Mouse (Mus musculus) midbrain, postnatal 0 days (tissue): Measurements from ENCODE around the gene Phlpp2. TPM values are rescaled to one million over a fixed set of nuclear protein-coding genes. Genes with fewer than 3 reads are reported as not detected.

Experiments used
- ATAC-seq: fragments of 200-750 bp; cut with Nextera tagmentation; 2 replicates; pipeline ENCODE4 v1.8.0; 2017; ENCODE audit warnings: moderate number of reproducible peaks, mild to moderate bottlenecking, moderate TSS enrichment, moderate library complexity; ENCODE audit not compliant: low FRiP score
- DNase-seq: peaks from one replicate; pipeline ENCODE4 v3.0.0-alpha.2; 2015; ENCODE audit warnings: low spot score
- H3K27ac ChIP-seq: fragments of 300-500 bp; sonication (generic); 2 replicates; pipeline ENCODE4 v1.5.1; 2014; ENCODE audit warnings: low read depth, mild to moderate bottlenecking, low read length, mixed read lengths
- H3K27me3 ChIP-seq: fragments of 300-500 bp; sonication (generic); 2 replicates; pipeline ENCODE4 v1.6.1; 2014; ENCODE audit warnings: low read length, control low read depth, mixed read lengths; ENCODE audit not compliant: insufficient read depth
- H3K36me3 ChIP-seq: fragments of 300-500 bp; sonication (generic); 2 replicates; pipeline ENCODE4 v1.6.1; 2014; ENCODE audit warnings: low read length, control low read depth, mixed read lengths; ENCODE audit not compliant: insufficient read depth
- H3K4me1 ChIP-seq: fragments of 300-500 bp; sonication (generic); 2 replicates; pipeline ENCODE4 v1.6.1; 2014; ENCODE audit warnings: mild to moderate bottlenecking, control low read depth, antibody characterized with exemption, low read length, mixed read lengths; ENCODE audit not compliant: insufficient read depth
- H3K4me2 ChIP-seq: fragments of 300-500 bp; sonication (generic); 2 replicates; pipeline ENCODE4 v1.6.1; 2014; ENCODE audit warnings: low read depth, mild to moderate bottlenecking, low read length, mixed read lengths; ENCODE audit not compliant: poor library complexity, severe bottlenecking
- H3K4me3 ChIP-seq: fragments of 300-500 bp; sonication (generic); 2 replicates; pipeline ENCODE4 v1.5.1; 2014; ENCODE audit warnings: low read depth, mild to moderate bottlenecking, low read length, moderate library complexity
- H3K9ac ChIP-seq: fragments of 300-500 bp; sonication (generic); replicated peaks from 2 replicates; pipeline ENCODE4 v1.6.1; 2014; ENCODE audit warnings: mild to moderate bottlenecking, low read length, moderate library complexity, mixed read lengths; ENCODE audit not compliant: poor library complexity, severe bottlenecking
- H3K9me3 ChIP-seq: fragments of 300-500 bp; sonication (generic); 2 replicates; pipeline ENCODE4 v1.6.1; 2016; ENCODE audit warnings: low read length, control low read depth
- CTCF ChIP-seq: IDR thresholded peaks from 2 replicates; pipeline ENCODE4 v1.5.1; 2016; ENCODE audit warnings: antibody characterized with exemption, mild to moderate bottlenecking
- WGBS: fragments of 180-500 bp; shearing (Covaris S2); extraction: QIAGEN DNeasy Blood & Tissue Kit; methylation state at CpG from one replicate; pipeline ENCODE4 v1.1.7; 2014; 5-methylcytosine and 5-hydroxymethylcytosine counted together
- polyA plus RNA-seq: library from polyadenylated mRNA; unstranded; fragments of >200 nt; fragmentation: Nextera tagmentation; extraction: Ambion mirVana; gene quantifications from 2 replicates; pipeline ENCODE4 v1.2.1, GENCODE M21; 2015
- total RNA-seq: library from RNA; depleted of rRNA; stranded (reverse); fragments of >200 nt; gene quantifications from 2 replicates; pipeline ENCODE4 v1.2.3, GENCODE M21; 2014

Gene Phlpp2
- total and polyA plus RNA-seq, 2 experiments from 2014 or later: 4.7 to 11.6 TPM

- DNase-seq: no peak
- no peaks in the 10 kb centered on the region for H3K9me3 ChIP-seq
- no peak overlapping the region for H3K4me3 ChIP-seq
- TF ChIP-seq CTCF: no peak
- H3K9ac ChIP-seq: no peak overlapping the region
- H3K4me1 ChIP-seq: no peaks in the 10 kb centered on the region
- no peak overlapping the region for H3K4me2 ChIP-seq
- WGBS: 95% methylated on average over 1 of the region's 1 CpGs
- no peak for ATAC-seq
- H3K27ac ChIP-seq: no peak overlapping the region
- no peaks in the 10 kb centered on the region for H3K27me3 ChIP-seq
- H3K36me3 ChIP-seq: peaks cover 33% of the 10 kb centered on the region
Observed at GRCm38 (mm10) chr8:109904928-109905668, 36.8 kb downstream of the Phlpp2 start.

- Histone ChIP-seq H3K36me3 (peaks cover 36% of the 10 kb centered on the region), H3K27ac (no peak overlapping the region), H3K4me3 (no peak overlapping the region), H3K4me1 (no peaks in the 10 kb centered on the region), H3K9me3 (no peaks in the 10 kb centered on the region), H3K4me2 (no peak overlapping the region), H3K27me3 (no peaks in the 10 kb centered on the region), H3K9ac (no peak overlapping the region)
- WGBS: 92% methylated on average over 3 of the region's 3 CpGs
- DNase-seq (no peak), ATAC-seq (no peak)
- no peak for TF ChIP-seq CTCF
Observed at GRCm38 (mm10) chr8:109906907-109907306, 38.6 kb downstream of the Phlpp2 start.

GRCm38 (mm10) chr8:109907376-109907775 lies 39.0 kb downstream of the Phlpp2 start:
- Histone ChIP-seq H3K4me2 (no peak overlapping the region), H3K27me3 (no peaks in the 10 kb centered on the region), H3K4me1 (no peaks in the 10 kb centered on the region), H3K9ac (no peak overlapping the region), H3K9me3 (no peaks in the 10 kb centered on the region), H3K36me3 (peaks cover 40% of the 10 kb centered on the region), H3K4me3 (no peak overlapping the region), H3K27ac (no peak overlapping the region)
- TF ChIP-seq CTCF: no peak
- 88% methylated on average over 4 of the region's 4 CpGs for whole genome bisulfite sequencing
- ATAC-seq (no peak), DNase-seq (no peak)

GRCm38 (mm10) chr8:109917277-109917676 lies 48.9 kb downstream of the Phlpp2 start:
- WGBS: 43% methylated on average over 4 of the region's 4 CpGs
- TF ChIP-seq CTCF: peak; percentile 75
- no peak overlapping the region for H3K27ac ChIP-seq
- H3K4me3 ChIP-seq: no peak overlapping the region
- H3K27me3 ChIP-seq: no peaks in the 10 kb centered on the region
- peaks cover 40% of the 10 kb centered on the region for H3K36me3 ChIP-seq
- DNase-seq (peak; percentile 64), ATAC-seq (no peak)
- H3K4me2 ChIP-seq: no peak overlapping the region
- no peaks in the 10 kb centered on the region for H3K4me1 ChIP-seq
- H3K9ac ChIP-seq: no peak overlapping the region
- H3K9me3 ChIP-seq: no peaks in the 10 kb centered on the region

- TF ChIP-seq CTCF: no peak
- WGBS: 76% methylated on average over 8 of the region's 8 CpGs
- ATAC-seq: no peak
- Histone ChIP-seq H3K4me2 (no peak overlapping the region), H3K36me3 (peaks cover 32% of the 10 kb centered on the region), H3K27ac (no peak overlapping the region), H3K9me3 (no peaks in the 10 kb centered on the region), H3K4me1 (no peaks in the 10 kb centered on the region), H3K9ac (no peak overlapping the region), H3K4me3 (no peak overlapping the region), H3K27me3 (no peaks in the 10 kb centered on the region)
- peak; percentile 62 for DNase-seq
Observed at GRCm38 (mm10) chr8:109920406-109921390, 52.4 kb downstream of the Phlpp2 start.
